Mouse (Mus musculus) left cerebral cortex, postnatal 25 days (tissue): ENCODE measurements at regions not wholly inside any gene's neighbourhood (a gene's known extent, or its start where the extent isn't known, plus 50 kb on each side); places are given as distances from the start of the nearest gene placed in this dataset.
A peak's percentile ranks its signal among the peaks of the same experiment; 100 is the strongest.
"Not testable (repeated sequence)": the region's sequence is repeated elsewhere in the genome, so short reads cannot be mapped to it uniquely, and the experiment has no call there.

Source experiments
- DNase-seq, 2 experiments: peaks; one replicate each; pipeline ENCODE4 v3.0.0; 2022; ENCODE audit warnings: low spot score in 2 of 2, mixed read lengths in 1 of 2
- intact Hi-C: fragments of 180-260 bp; cut with DNase I; formaldehyde crosslinking; loops from one replicate; pipeline ENCODE4 v1.15.1; 2025

GRCm38 (mm10) chr19:49115484-49115883, 909.7 kb downstream of the Sorcs3 start:
- no peak for DNase-seq
- intact Hi-C loops, result no loop called here

- DNase-seq, result no peak
Observed at GRCm38 (mm10) chr19:49131664-49132063, 925.8 kb downstream of the Sorcs3 start.

GRCm38 (mm10) chr19:49172078-49172477, 966.3 kb downstream of the Sorcs3 start:
- no peak for DNase-seq
- intact Hi-C loops, result no loop called here

More at GRCm38 (mm10) chr19:49131664-49132063, 925.8 kb downstream of the Sorcs3 start:
- intact Hi-C loops, result no loop called here

- intact Hi-C loops, result no loop called here
- no peak for DNase-seq
Observed at GRCm38 (mm10) chr19:49207971-49208370, 1002.1 kb downstream of the Sorcs3 start.

GRCm38 (mm10) chr19:49242601-49243000, 1036.8 kb downstream of the Sorcs3 start:
- intact Hi-C loops, result no loop called here

GRCm38 (mm10) chr19:49245114-49245714, 1039.4 kb downstream of the Sorcs3 start:
- DNase-seq, result no peak
- intact Hi-C loops, result no loop called here

More at GRCm38 (mm10) chr19:49242601-49243000, 1036.8 kb downstream of the Sorcs3 start:
- no peak for DNase-seq

GRCm38 (mm10) chr19:49264616-49265015, 1058.8 kb downstream of the Sorcs3 start:
- DNase-seq, result peak; percentile 27 to 39
- intact Hi-C loops, result loop anchor here (5.0 to 10.0 kb wide), 5 partner anchors 852 to 1380 kb away; partner anchors contain the start of gene Sorcs3

GRCm38 (mm10) chr19:49267864-49268480, 1062.1 kb downstream of the Sorcs3 start:
- DNase-seq, result no peak
- intact Hi-C loops, result loop anchor here (10.0 kb wide), 2 partner anchors 1123 to 1383 kb away; no protein-coding TSS in a partner anchor

GRCm38 (mm10) chr19:49282626-49283261, 1076.9 kb downstream of the Sorcs3 start:
- peak in 1 of 2 experiments; percentile 65 for DNase-seq
- intact Hi-C loops, result no loop called here

- intact Hi-C loops, result no loop called here
- DNase-seq, result no peak
Observed at GRCm38 (mm10) chr19:49294980-49295379, 1089.2 kb downstream of the Sorcs3 start.

- intact Hi-C loops, result no loop called here
- DNase-seq, result peak in 1 of 2 experiments; percentile 33
Observed at GRCm38 (mm10) chr19:49299351-49300271, 1093.8 kb downstream of the Sorcs3 start.

GRCm38 (mm10) chr19:49301364-49302091, 1095.7 kb downstream of the Sorcs3 start:
- intact Hi-C loops, result no loop called here
- no peak for DNase-seq

GRCm38 (mm10) chr19:49305804-49306203, 1100.0 kb downstream of the Sorcs3 start:
- intact Hi-C loops, result no loop called here
- DNase-seq, result no peak

GRCm38 (mm10) chr19:49314229-49314628, 1108.4 kb downstream of the Sorcs3 start:
- intact Hi-C loops, result no loop called here
- DNase-seq, result no peak

- peak; percentile 31 to 73 for DNase-seq
- intact Hi-C loops, result no loop called here
Observed at GRCm38 (mm10) chr19:49359642-49360041, 1153.8 kb downstream of the Sorcs3 start.

GRCm38 (mm10) chr19:49360715-49361114, 1154.9 kb downstream of the Sorcs3 start:
- intact Hi-C loops, result no loop called here
- no peak for DNase-seq

GRCm38 (mm10) chr19:49361116-49361515, 1155.3 kb downstream of the Sorcs3 start:
- DNase-seq, intact Hi-C loops: not testable (repeated sequence)

- intact Hi-C loops, result no loop called here
- DNase-seq, result no peak
Observed at GRCm38 (mm10) chr19:49372921-49373320, 1167.1 kb downstream of the Sorcs3 start.

- intact Hi-C loops, result no loop called here
- DNase-seq, result peak in 1 of 2 experiments; percentile 63
Observed at GRCm38 (mm10) chr19:49374295-49374694, 1168.5 kb downstream of the Sorcs3 start.
